9 mouse cellular contexts compared by ENCODE assay signal in the genomic region with DNA sequence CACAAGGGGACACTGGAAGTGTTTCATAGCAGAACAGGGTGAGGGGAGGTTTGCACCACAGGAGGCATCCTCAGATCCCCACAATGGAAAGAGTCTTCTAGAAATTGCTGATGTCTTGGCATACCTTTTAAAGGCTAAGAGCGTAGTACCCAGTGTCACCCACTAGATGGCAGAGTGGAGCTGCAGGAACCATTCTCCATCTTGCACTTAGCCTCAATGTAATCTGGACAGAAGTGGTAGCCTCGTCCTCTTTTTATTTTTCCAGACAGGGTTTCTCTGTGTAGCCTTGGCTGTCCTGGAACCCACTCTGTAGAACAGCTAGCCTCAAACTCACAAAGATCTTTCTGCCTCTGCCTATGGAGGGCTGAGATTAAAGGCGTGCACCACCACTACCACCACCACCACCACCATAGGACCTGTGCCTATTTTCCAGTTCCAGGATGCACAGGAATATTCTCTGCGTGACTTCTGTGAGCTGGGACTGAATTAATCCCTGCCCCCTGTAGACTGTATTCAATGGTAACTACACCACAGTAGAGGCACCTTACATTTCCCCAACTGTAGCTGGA.
DNase-seq lines count a peak whose midpoint lies in the region; ATAC-seq and TF ChIP-seq lines count a peak whose summit lies in the region.
"Had no signal": no experiment of that assay in that cellular context is flagged by ENCODE, and none has a peak within 500 bp of the region (broad histone marks: within the 10 kb centered on the region; RNA-seq: fewer than 3 reads in every experiment).

No protein-coding gene starts in this region.

- no peaks in the 10 kb centered on the region for H3K4me1 ChIP-seq in heart, postnatal 0 days (ENCODE audit: control insufficient read depth, insufficient read depth)
- no peaks in the 10 kb centered on the region for H3K4me1 ChIP-seq in bone marrow, adult 2 months (ENCODE audit: control insufficient read depth, insufficient read depth, low read length)

- no peak overlapping the region for H3K4me2 ChIP-seq in heart, postnatal 0 days (ENCODE audit: low read depth, low read length)

- no peaks in the 10 kb centered on the region for H3K9me3 ChIP-seq in heart, postnatal 0 days (replicated peaks; ENCODE audit: control insufficient read depth, low read length)

- peak; percentile 20; the same call in 1 of the 2 replicates for ATAC-seq in heart, postnatal 0 days (ENCODE audit: insufficient read depth, low read depth)
- peak; percentile 85 for ATAC-seq in erythroblast, adult 5-6 weeks (replicated peaks; ENCODE audit: low FRiP score, poor library complexity, severe bottlenecking)

- no peak overlapping the region for H3K27ac ChIP-seq in heart, postnatal 0 days (ENCODE audit: low read depth)
- no peak overlapping the region for H3K27ac ChIP-seq in bone marrow, adult 2 months (ENCODE audit: control insufficient read depth, insufficient read depth, low read depth, low read length, poor library complexity)
- H3K27ac ChIP-seq: macrophage had no signal

- H3K4me3 ChIP-seq in heart, postnatal 0 days (ENCODE audit: low read depth, low read length): no peak overlapping the region
- no peak overlapping the region for H3K4me3 ChIP-seq in bone marrow, adult 2 months (replicated peaks; ENCODE audit: control insufficient read depth, low read depth, low read length)

- DNase-seq in heart, postnatal 0 days (ENCODE audit: low spot score): peak; percentile 58
- DNase-seq in heart, adult 8-10 months (ENCODE audit: low spot score): no peak
- DNase-seq in CD4-positive, CD25-positive, alpha-beta regulatory T cell, adult 2 months (ENCODE audit: low read depth, low spot score): peak; percentile 86
- DNase-seq in kidney, postnatal 10 days: peak; percentile 67
- DNase-seq in mesoderm, embryonic 11.5 days (ENCODE audit: low read depth, low spot score): peak; percentile 73
- peak; percentile 66 for DNase-seq in testis, postnatal 10 days (ENCODE audit: low spot score)

- no peaks in the 10 kb centered on the region for H3K36me3 ChIP-seq in heart, postnatal 0 days (replicated peaks; ENCODE audit: control insufficient read depth, insufficient read depth, low read length)

- H3K27me3 ChIP-seq in heart, postnatal 0 days (ENCODE audit: control insufficient read depth, insufficient read depth, low read length): no peaks in the 10 kb centered on the region

- no peak for TF ChIP-seq POLR2A in bone marrow, adult 2 months (IDR thresholded peaks at IDR 0.05; ENCODE audit: borderline replicate concordance, control insufficient read depth, low read depth, low read length)

- no peak for TF ChIP-seq EP300 in heart, postnatal 0 days (IDR thresholded peaks at IDR 0.05; ENCODE audit: low read depth)

- no peak overlapping the region for H3K9ac ChIP-seq in heart, postnatal 0 days (replicated peaks; ENCODE audit: low read depth, low read length)

- peak; percentile 96 for TF ChIP-seq CTCF in heart, postnatal 0 days (IDR thresholded peaks at IDR 0.05; ENCODE audit: low read depth)
- peak; percentile 70 for TF ChIP-seq CTCF in bone marrow, adult 2 months (IDR thresholded peaks at IDR 0.05; ENCODE audit: control insufficient read depth, insufficient read depth, low read length)

- WGBS in heart, postnatal 0 days: 41% methylated on average over 4 of the region's 4 CpGs
- 40% methylated on average over 4 of the region's 4 CpGs for whole genome bisulfite sequencing in bone marrow, adult 2 months
